Mouse (Mus musculus) spleen, adult 2 months (tissue): ENCODE results near the gene Mrpl18. TPM values are rescaled to one million over a fixed set of nuclear protein-coding genes. Genes with fewer than 3 reads are reported as not detected.

Experiments used
- DNase-seq, 2 experiments: peaks; one replicate each; pipeline versions ENCODE4 v3.0.0 to v3.0.0-alpha.2; 2012 to 2021; ENCODE audit warnings: low spot score in 2 of 2, low read depth in 1 of 2
- H3K27ac ChIP-seq: fragments of 200-500 bp; 2 replicates; pipeline ENCODE4 v1.5.1; 2012; ENCODE audit warnings: low read length, inconsistent platforms; ENCODE audit not compliant: insufficient read depth
- H3K27me3 ChIP-seq: fragments of 200-500 bp; 2 replicates; pipeline ENCODE4 v1.6.1; 2012; ENCODE audit warnings: mild to moderate bottlenecking, moderate library complexity, low read length, inconsistent platforms; ENCODE audit not compliant: control insufficient read depth, insufficient read depth
- H3K36me3 ChIP-seq: fragments of 200-500 bp; 2 replicates; pipeline ENCODE4 v1.6.1; 2012; ENCODE audit warnings: mild to moderate bottlenecking, low read length, inconsistent platforms; ENCODE audit not compliant: control insufficient read depth, insufficient read depth
- H3K4me1 ChIP-seq: fragments of 200-500 bp; 2 replicates; pipeline ENCODE4 v1.6.1; 2011; ENCODE audit warnings: inconsistent platforms; ENCODE audit not compliant: control insufficient read depth, insufficient read depth, insufficient read length
- H3K4me3 ChIP-seq: fragments of 200-500 bp; 2 replicates; pipeline ENCODE4 v1.5.1; 2011; ENCODE audit warnings: mild to moderate bottlenecking, inconsistent platforms; ENCODE audit not compliant: insufficient read depth, insufficient read length; ENCODE audit errors: extremely low read depth
- CTCF ChIP-seq: fragments of 200-500 bp; IDR thresholded peaks from 2 replicates; pipeline ENCODE4 v1.5.1; 2011; ENCODE audit warnings: mild to moderate bottlenecking, inconsistent platforms; ENCODE audit not compliant: insufficient read depth, insufficient read length, insufficient replicate concordance; ENCODE audit errors: extremely low read depth
- POLR2A ChIP-seq: fragments of 200-500 bp; IDR thresholded peaks from 2 replicates; pipeline ENCODE4 v1.6.1; 2011; ENCODE audit warnings: low read depth, low read length, inconsistent platforms
- WGBS: fragments of 180-500 bp; shearing (Covaris S2); methylation state at CpG from one replicate; pipeline ENCODE4 v1.1.7; 2018; 5-methylcytosine and 5-hydroxymethylcytosine counted together
- polyA plus RNA-seq: library from polyadenylated mRNA; depleted of rRNA; stranded (reverse); fragments of >200 nt; gene quantifications from 2 replicates; pipeline ENCODE4 v1.2.3, GENCODE M21; 2012; rRNA removed

Gene Mrpl18
- polyA plus RNA-seq, 1 experiment = 19.9 TPM

DNA sequence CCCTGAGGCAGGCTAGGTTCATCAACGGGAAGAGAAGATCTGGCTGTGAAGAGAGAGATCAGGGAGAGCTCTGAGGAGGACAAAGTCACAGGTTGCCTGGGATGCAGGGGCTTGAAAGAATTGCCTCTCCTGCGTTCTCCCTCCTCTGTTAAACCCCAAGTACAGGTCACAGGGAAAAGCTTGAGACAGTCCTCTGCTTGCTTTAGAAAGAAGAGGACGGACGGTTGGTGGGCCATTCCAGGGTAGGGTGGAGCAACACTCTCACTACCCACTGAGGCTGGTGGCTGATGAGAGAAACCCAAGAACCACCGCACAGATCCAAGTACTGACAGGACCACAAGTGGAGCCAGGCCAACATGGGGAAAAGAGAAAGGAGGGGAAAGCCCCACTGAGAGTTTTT, 40.4 kb downstream of the Mrpl18 start, which contains the start of gene Mrgprh:
Gene Mrgprh (plus strand): TSS at position 301 of the 400 bp plus-strand sequence.
- Histone ChIP-seq H3K4me3 (no peak within 1 kb of the TSS), H3K27ac (no peak within 1 kb of the TSS), H3K36me3 (no peaks in the 10 kb centered on the region), H3K27me3 (peaks cover 2% of the 10 kb centered on the region; the same call in 1 of the 2 replicates), H3K4me1 (no peaks in the 10 kb centered on the region)
- DNase-seq = no peak
- WGBS = 75% methylated on average over 5 of the region's 5 CpGs
- TF ChIP-seq CTCF (no peak), POLR2A (no peak)

- WGBS = 22% methylated on average over 16 of the region's 16 CpGs
- no peaks in the 10 kb centered on the region for H3K4me1 ChIP-seq
- no peak for DNase-seq
Measured at GRCm38 (mm10) chr17:12872275-12873028, 43.7 kb downstream of the Mrpl18 start.

DNA sequence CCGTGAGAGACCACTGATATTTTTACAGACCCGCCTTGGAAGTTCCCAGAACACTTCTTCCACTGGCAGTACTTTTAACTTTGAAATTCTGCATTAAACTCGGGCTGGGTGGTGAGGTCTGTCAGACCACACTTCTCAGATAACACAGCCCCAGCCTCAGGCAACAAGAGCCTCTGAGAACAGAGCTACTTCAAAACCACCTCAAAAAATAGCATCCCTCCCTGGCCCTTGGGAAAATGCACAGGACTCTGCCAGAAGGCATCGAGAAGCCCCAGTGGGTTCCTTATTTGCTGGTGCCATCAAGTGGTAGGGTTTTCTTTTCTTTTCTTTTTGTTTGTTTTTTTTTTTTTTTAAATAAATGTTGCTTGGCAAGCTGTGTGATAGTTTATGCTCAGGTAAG, 47.5 kb downstream of the Mrpl18 start:
- no peak overlapping the region for H3K27ac ChIP-seq
- TF ChIP-seq POLR2A (no peak), CTCF (no peak)
- no peaks in the 10 kb centered on the region for H3K36me3 ChIP-seq
- no peak for DNase-seq
- peaks cover 2% of the 10 kb centered on the region; the same call in 1 of the 2 replicates for H3K27me3 ChIP-seq
- no peaks in the 10 kb centered on the region for H3K4me1 ChIP-seq
- no peak overlapping the region for H3K4me3 ChIP-seq
- 30% methylated on average over 4 of the region's 4 CpGs for WGBS

More at GRCm38 (mm10) chr17:12872275-12873028, 43.7 kb downstream of the Mrpl18 start:
- Histone ChIP-seq H3K36me3 (no peaks in the 10 kb centered on the region), H3K4me3 (no peak overlapping the region), H3K27me3 (peaks cover 2% of the 10 kb centered on the region; the same call in 1 of the 2 replicates), H3K27ac (no peak overlapping the region)
- TF ChIP-seq POLR2A (no peak), CTCF (no peak)

DNA sequence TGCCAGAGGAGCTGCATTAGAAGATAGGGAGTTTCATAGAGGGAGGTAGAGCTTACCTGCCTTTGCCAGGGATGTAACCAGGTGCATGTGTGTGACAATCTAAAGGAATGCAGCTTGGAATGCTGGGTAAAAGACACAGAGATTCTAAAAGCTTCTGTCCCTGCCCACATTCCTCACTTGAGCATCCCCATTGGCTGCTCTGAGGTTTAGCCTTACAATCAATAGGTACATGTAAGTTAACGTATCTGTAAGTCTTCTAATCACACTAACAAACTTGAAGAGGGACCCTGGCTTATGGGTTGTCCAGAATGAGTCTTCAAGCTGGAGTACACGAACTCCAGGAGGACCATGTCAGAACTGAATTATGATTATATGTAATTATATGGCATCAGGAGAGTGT, 48.1 kb downstream of the Mrpl18 start, which contains the start of gene Mas1:
Gene Mas1 (minus strand): TSS at position 101 of the 400 bp plus-strand sequence.
- 73% methylated on average over 2 of the region's 2 CpGs for WGBS
- TF ChIP-seq POLR2A (no peak), CTCF (no peak)
- no peaks in the 10 kb centered on the region for H3K36me3 ChIP-seq
- H3K4me3 ChIP-seq = no peak within 1 kb of the TSS
- H3K27ac ChIP-seq = no peak within 1 kb of the TSS
- peaks cover 2% of the 10 kb centered on the region; the same call in 1 of the 2 replicates for H3K27me3 ChIP-seq
- H3K4me1 ChIP-seq = no peaks in the 10 kb centered on the region
- no peak for DNase-seq

DNA sequence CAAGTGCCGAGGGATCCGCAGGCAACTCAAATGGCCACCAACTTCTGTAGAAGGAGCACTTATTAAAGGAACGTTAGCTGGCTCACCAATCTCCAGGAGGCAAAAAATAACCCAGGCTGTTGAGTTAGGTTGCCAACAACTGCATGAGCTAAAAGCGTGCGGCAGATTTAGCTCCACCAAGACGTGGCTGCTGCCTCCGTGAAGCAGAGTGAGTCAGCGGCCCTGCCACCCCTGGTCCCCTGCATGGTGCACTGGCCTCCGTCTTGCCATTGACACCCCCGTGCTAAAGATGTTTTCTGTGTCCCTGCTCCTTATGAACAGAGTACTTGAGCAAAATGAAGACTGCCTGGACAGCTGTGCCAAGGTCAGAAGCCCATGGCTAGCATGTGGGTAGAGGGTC, 49.3 kb downstream of the Mrpl18 start:
- WGBS = 82% methylated on average over 10 of the region's 10 CpGs
- DNase-seq = no peak

GRCm38 (mm10) chr17:12865407-12865806, 50.7 kb downstream of the Mrpl18 start:
- 76% methylated on average over 3 of the region's 3 CpGs for WGBS
- DNase-seq = no peak
- Histone ChIP-seq H3K4me1 (no peaks in the 10 kb centered on the region), H3K4me3 (no peak overlapping the region), H3K36me3 (no peaks in the 10 kb centered on the region), H3K27me3 (no peaks in the 10 kb centered on the region), H3K27ac (no peak overlapping the region)
- no peak for TF ChIP-seq POLR2A
- TF ChIP-seq CTCF = no peak

More for the DNA sequence above, 49.3 kb downstream of the Mrpl18 start:
- TF ChIP-seq POLR2A = no peak
- TF ChIP-seq CTCF = no peak
- Histone ChIP-seq H3K4me1 (no peaks in the 10 kb centered on the region), H3K27me3 (peaks cover 2% of the 10 kb centered on the region; the same call in 1 of the 2 replicates), H3K27ac (no peak overlapping the region), H3K36me3 (no peaks in the 10 kb centered on the region), H3K4me3 (no peak overlapping the region)

- Histone ChIP-seq H3K27me3 (no peaks in the 10 kb centered on the region), H3K36me3 (no peaks in the 10 kb centered on the region), H3K27ac (no peak overlapping the region), H3K4me3 (no peak overlapping the region), H3K4me1 (no peaks in the 10 kb centered on the region)
- no peak for DNase-seq
- TF ChIP-seq CTCF (no peak), POLR2A (no peak)
Measured at GRCm38 (mm10) chr17:12864111-12864510, 52.0 kb downstream of the Mrpl18 start.

Other genes starting within 250 kb of the Mrpl18 start
- 0.04 TPM in 2 replicates for gene Slc22a1, start 240.5 kb downstream of the Mrpl18 start, polyA plus RNA-seq
- gene Igf2r, start 146.7 kb downstream of the Mrpl18 start, polyA plus RNA-seq = 7.2 and 9.7 TPM in 2 replicates
- gene Mas1, start 48.2 kb downstream of the Mrpl18 start, polyA plus RNA-seq = not detected in 2 replicates
- not detected in 2 replicates for gene Mrgprh, start 40.3 kb downstream of the Mrpl18 start, polyA plus RNA-seq
- 0.32 and 0.88 TPM in 2 replicates for gene Pnldc1, start 6.1 kb downstream of the Mrpl18 start, polyA plus RNA-seq
- gene Tcp1, start 644 bp downstream of the Mrpl18 start, polyA plus RNA-seq = 29.9 and 32.9 TPM in 2 replicates
- gene Acat3, start 24.3 kb upstream of the Mrpl18 start, polyA plus RNA-seq = 0.07 TPM in 1 of 2 replicates, not detected in the other
- 3.5 and 4.6 TPM in 2 replicates for gene Acat2, start 44.4 kb upstream of the Mrpl18 start, polyA plus RNA-seq
- 11.7 TPM in 2 replicates for gene Wtap, start 77.8 kb upstream of the Mrpl18 start, polyA plus RNA-seq
- 98.9 and 191 TPM in 2 replicates for gene Sod2, start 90.5 kb upstream of the Mrpl18 start, polyA plus RNA-seq
- gene Gpr31b, start 136.0 kb upstream of the Mrpl18 start, polyA plus RNA-seq = 0.41 and 0.62 TPM in 2 replicates
- not detected in 2 replicates for gene Tcp10b, start 144.8 kb upstream of the Mrpl18 start, polyA plus RNA-seq
- gene Unc93a, start 215.5 kb upstream of the Mrpl18 start, polyA plus RNA-seq = 0.05 TPM in 1 of 2 replicates, not detected in the other